Mouse (Mus musculus) limb, embryonic 14.5 days (tissue): ENCODE measurements around the gene Gm28372. TPM values are rescaled to one million over a fixed set of nuclear protein-coding genes. Genes with fewer than 3 reads are reported as not detected.

ENCODE experiments used
- ATAC-seq: fragments of 200-750 bp; cut with Nextera tagmentation; 2 replicates; pipeline ENCODE4 v1.8.0; 2017; ENCODE audit warnings: low read depth, moderate number of reproducible peaks, moderate TSS enrichment; ENCODE audit not compliant: low FRiP score
- DNase-seq: peaks from one replicate; pipeline ENCODE4 v3.0.0-alpha.2; 2015; ENCODE audit warnings: low spot score
- H3K27ac ChIP-seq: fragments of 300-500 bp; sonication (generic); replicated peaks from 2 replicates; pipeline ENCODE4 v1.5.1; 2014; ENCODE audit warnings: low read depth, mild to moderate bottlenecking, low read length, moderate library complexity, mixed read lengths
- H3K27me3 ChIP-seq: fragments of 300-500 bp; sonication (generic); 2 replicates; pipeline ENCODE4 v1.6.1; 2014; ENCODE audit warnings: low read length, mixed read lengths; ENCODE audit not compliant: control insufficient read depth, insufficient read depth
- H3K36me3 ChIP-seq: fragments of 300-500 bp; sonication (generic); 2 replicates; pipeline ENCODE4 v1.6.1; 2014; ENCODE audit warnings: mild to moderate bottlenecking, low read length, moderate library complexity, mixed read lengths; ENCODE audit not compliant: control insufficient read depth, insufficient read depth
- H3K4me1 ChIP-seq: fragments of 300-500 bp; sonication (generic); 2 replicates; pipeline ENCODE4 v1.6.1; 2014; ENCODE audit warnings: antibody characterized with exemption, low read length, mixed read lengths; ENCODE audit not compliant: control insufficient read depth, insufficient read depth
- H3K4me2 ChIP-seq: fragments of 300-500 bp; sonication (generic); replicated peaks from 2 replicates; pipeline ENCODE4 v1.6.1; 2014; ENCODE audit warnings: low read depth, mild to moderate bottlenecking, low read length, moderate library complexity; ENCODE audit not compliant: severe bottlenecking
- H3K4me3 ChIP-seq: fragments of 300-500 bp; sonication (generic); replicated peaks from 2 replicates; pipeline ENCODE4 v1.5.1; 2014; ENCODE audit warnings: low read length
- H3K9ac ChIP-seq: fragments of 300-500 bp; sonication (generic); 2 replicates; pipeline ENCODE4 v1.6.1; 2014; ENCODE audit warnings: mild to moderate bottlenecking, low read depth, low read length, moderate library complexity; ENCODE audit not compliant: severe bottlenecking
- H3K9me3 ChIP-seq: fragments of 300-500 bp; sonication (generic); 2 replicates; pipeline ENCODE4 v1.6.1; 2016; ENCODE audit warnings: low read length; ENCODE audit not compliant: control insufficient read depth
- POLR2A ChIP-seq: fragments of 200-500 bp; IDR thresholded peaks from 2 replicates; pipeline ENCODE4 v1.8.0; 2012; ENCODE audit warnings: inconsistent platforms, mild to moderate bottlenecking, moderate library complexity, borderline replicate concordance; ENCODE audit not compliant: insufficient read depth, insufficient read length; ENCODE audit errors: extremely low read depth
- WGBS: fragments of 180-500 bp; shearing (Covaris S2); extraction: QIAGEN DNeasy Blood & Tissue Kit; methylation state at CpG from one replicate; pipeline ENCODE4 v1.1.7; 2014; 5-methylcytosine and 5-hydroxymethylcytosine counted together
- polyA plus RNA-seq, 2 experiments: library from polyadenylated mRNA; depleted of rRNA in 1 of 2; stranded (reverse) in 1 of 2; unstranded in 1 of 2; fragments of >200 nt; fragmentation: Nextera tagmentation in 1 of 2; extraction: Ambion mirVana in 1 of 2; gene quantifications; 2 replicates each; pipeline versions ENCODE4 v1.2.1 to v1.2.3; 2012 to 2014

Gm28372 gene
- polyA plus RNA-seq, 2 experiments: not detected

DNA sequence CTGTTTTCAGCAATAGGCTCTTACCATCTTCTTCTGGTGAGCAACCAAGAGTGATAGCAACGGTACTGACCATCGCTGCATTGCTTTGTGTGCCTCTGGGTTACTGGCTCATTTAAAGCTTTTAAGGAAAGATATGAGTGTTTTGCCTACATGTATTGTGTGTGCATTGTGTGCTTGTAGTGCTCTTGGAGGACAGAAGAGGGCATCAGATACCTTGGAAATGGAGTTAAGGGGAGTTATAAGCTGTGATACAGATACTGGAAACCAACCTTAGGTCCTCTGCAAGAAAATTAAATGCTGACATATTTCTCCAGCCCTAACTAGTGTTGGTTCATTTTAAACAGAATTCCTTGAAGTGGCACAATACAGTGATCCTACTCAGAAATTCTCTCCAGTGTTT lies 16.2 kb upstream of the Gm28372 start:
- Histone ChIP-seq H3K4me1 (no peaks in the 10 kb centered on the region), H3K4me2 (no peak overlapping the region), H3K27me3 (no peaks in the 10 kb centered on the region), H3K27ac (no peak overlapping the region), H3K9ac (no peak overlapping the region), H3K9me3 (no peaks in the 10 kb centered on the region), H3K4me3 (no peak overlapping the region), H3K36me3 (peaks cover 35% of the 10 kb centered on the region)
- DNase-seq: no peak
- 77% methylated on average over 2 of the region's 2 CpGs for WGBS
- no peak for ATAC-seq
- no peak for TF ChIP-seq POLR2A

GRCm38 (mm10) chr2:130390993-130391625 lies 13.9 kb upstream of the Gm28372 start:
- DNase-seq (no peak), ATAC-seq (no peak)
- no peak for TF ChIP-seq POLR2A
- peaks cover 2% of the 10 kb centered on the region; the same call in 1 of the 2 replicates for H3K4me1 ChIP-seq
- H3K9me3 ChIP-seq: no peaks in the 10 kb centered on the region
- no peaks in the 10 kb centered on the region for H3K27me3 ChIP-seq
- no peak overlapping the region for H3K9ac ChIP-seq
- no peak overlapping the region for H3K27ac ChIP-seq
- H3K4me2 ChIP-seq: no peak overlapping the region
- H3K36me3 ChIP-seq: peaks cover 54% of the 10 kb centered on the region
- 83% methylated on average over 11 of the region's 11 CpGs for WGBS
- H3K4me3 ChIP-seq: no peak overlapping the region

DNA sequence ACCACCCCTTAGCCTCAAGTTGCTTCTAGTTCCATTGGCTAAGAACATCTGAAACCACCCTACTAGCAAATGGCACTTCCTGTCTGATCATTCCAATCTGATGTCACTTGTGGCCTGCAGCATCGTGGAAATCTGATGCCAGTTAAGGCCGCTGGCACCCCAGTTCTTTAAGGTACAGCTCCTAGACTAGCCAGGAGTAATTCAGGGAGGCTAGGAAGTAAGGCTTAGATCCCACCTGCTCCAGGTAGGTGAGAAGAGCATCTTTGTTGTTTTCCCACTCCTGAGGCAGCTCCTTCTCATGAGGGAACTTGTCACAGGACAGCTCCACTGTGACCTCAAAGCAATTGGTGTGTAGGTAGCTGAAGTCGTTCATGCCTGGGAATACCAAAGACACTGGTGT lies 12.2 kb upstream of the Gm28372 start:
- peaks cover 14% of the 10 kb centered on the region for H3K4me1 ChIP-seq
- H3K27ac ChIP-seq: no peak overlapping the region
- no peaks in the 10 kb centered on the region for H3K9me3 ChIP-seq
- H3K27me3 ChIP-seq: no peaks in the 10 kb centered on the region
- no peak overlapping the region for H3K4me2 ChIP-seq
- no peak overlapping the region for H3K4me3 ChIP-seq
- 83% methylated on average over 3 of the region's 3 CpGs for WGBS
- H3K9ac ChIP-seq: no peak overlapping the region
- DNase-seq: no peak
- peaks cover 54% of the 10 kb centered on the region for H3K36me3 ChIP-seq
- TF ChIP-seq POLR2A: no peak
- no peak for ATAC-seq

GRCm38 (mm10) chr2:130395696-130396095 lies 9.3 kb upstream of the Gm28372 start:
- Histone ChIP-seq H3K27me3 (no peaks in the 10 kb centered on the region), H3K27ac (no peak overlapping the region), H3K4me3 (no peak overlapping the region), H3K9me3 (no peaks in the 10 kb centered on the region), H3K4me1 (peaks cover 23% of the 10 kb centered on the region), H3K36me3 (peaks cover 49% of the 10 kb centered on the region), H3K9ac (no peak overlapping the region), H3K4me2 (no peak overlapping the region)
- ATAC-seq (no peak), DNase-seq (no peak)
- 95% methylated on average over 11 of the region's 11 CpGs for WGBS
- no peak for TF ChIP-seq POLR2A

- Histone ChIP-seq H3K27ac (peak within 1 kb of the TSS; percentile 88), H3K27me3 (no peaks in the 10 kb centered on the region), H3K9me3 (no peaks in the 10 kb centered on the region), H3K4me3 (peak within 1 kb of the TSS; percentile 73), H3K36me3 (peaks cover 34% of the 10 kb centered on the region), H3K9ac (peak within 1 kb of the TSS; percentile 83), H3K4me1 (peaks cover 26% of the 10 kb centered on the region), H3K4me2 (peak within 1 kb of the TSS; percentile 84)
- WGBS: 0% methylated on average over 37 of the region's 53 CpGs
- DNase-seq: peak; percentile 57
- 0 out of 2 replicates have a peak, but pooled peaks have one; percentile 47 for TF ChIP-seq POLR2A
- peak; percentile 93 for ATAC-seq
Measured at GRCm38 (mm10) chr2:130397186-130397985, 7.7 kb upstream of the Gm28372 start, which contains the start of gene Cpxm1. Gene Cpxm1 (minus strand): TSS chr2:130397574.
